Mouse (Mus musculus) liver, adult 2 months (tissue): ENCODE results near the gene Olfr1281.
"Not testable (repeated sequence)": the region's sequence is repeated elsewhere in the genome, so short reads cannot be mapped to it uniquely, and the experiment has no call there.

Source experiments
- CTCF ChIP-seq: fragments of 200-500 bp; IDR thresholded peaks from 2 replicates; pipeline ENCODE4 v1.5.1; 2011; ENCODE audit warnings: low read depth, low read length, control low read depth
- POLR2A ChIP-seq: fragments of 200-500 bp; IDR thresholded peaks from 2 replicates; pipeline ENCODE4 v1.6.1; 2011; ENCODE audit warnings: low read length, control low read depth; ENCODE audit not compliant: insufficient read depth; ENCODE audit errors: extremely low read depth

- not testable (repeated sequence) for TF ChIP-seq CTCF, POLR2A
Observed at GRCm38 (mm10) chr2:111333721-111334120, 7.4 kb downstream of the Olfr1281 start.
